Mouse (Mus musculus) kidney, postnatal 10 days (tissue): ENCODE results near the gene Hist2h4.
A peak's percentile ranks its signal among the peaks of the same experiment; 100 is the strongest.
"Not testable (repeated sequence)": the region's sequence is repeated elsewhere in the genome, so short reads cannot be mapped to it uniquely, and the experiment has no call there.

ENCODE experiments used
- DNase-seq: peaks from one replicate; pipeline ENCODE4 v3.0.0; 2021; ENCODE audit warnings: mixed read lengths

Gene Hist2h4

DNA sequence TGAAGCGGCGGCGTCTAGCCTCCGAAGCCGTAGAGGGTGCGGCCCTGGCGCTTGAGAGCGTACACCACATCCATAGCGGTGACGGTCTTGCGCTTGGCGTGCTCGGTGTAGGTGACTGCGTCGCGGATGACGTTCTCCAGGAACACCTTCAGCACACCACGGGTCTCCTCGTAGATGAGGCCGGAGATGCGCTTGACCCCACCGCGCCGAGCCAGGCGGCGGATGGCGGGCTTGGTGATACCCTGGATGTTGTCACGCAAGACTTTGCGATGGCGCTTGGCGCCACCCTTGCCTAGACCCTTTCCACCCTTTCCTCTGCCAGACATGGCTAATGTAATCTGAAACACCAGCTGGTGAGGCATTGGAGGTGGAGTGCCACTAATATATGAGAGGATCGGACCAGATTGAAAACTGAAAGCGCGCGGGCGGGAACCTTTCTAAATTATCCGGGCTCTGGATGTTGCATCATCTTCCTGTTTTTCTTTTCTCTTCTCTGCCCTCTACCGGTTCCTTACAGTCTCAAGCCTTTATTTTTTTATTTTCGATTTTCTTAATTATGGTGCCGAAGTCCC lies at the start of gene Hist2h4:
Gene Hist2h4 (minus strand): TSS at position 333 of the 572 bp plus-strand sequence.
- DNase-seq = peak; percentile 95

DNA sequence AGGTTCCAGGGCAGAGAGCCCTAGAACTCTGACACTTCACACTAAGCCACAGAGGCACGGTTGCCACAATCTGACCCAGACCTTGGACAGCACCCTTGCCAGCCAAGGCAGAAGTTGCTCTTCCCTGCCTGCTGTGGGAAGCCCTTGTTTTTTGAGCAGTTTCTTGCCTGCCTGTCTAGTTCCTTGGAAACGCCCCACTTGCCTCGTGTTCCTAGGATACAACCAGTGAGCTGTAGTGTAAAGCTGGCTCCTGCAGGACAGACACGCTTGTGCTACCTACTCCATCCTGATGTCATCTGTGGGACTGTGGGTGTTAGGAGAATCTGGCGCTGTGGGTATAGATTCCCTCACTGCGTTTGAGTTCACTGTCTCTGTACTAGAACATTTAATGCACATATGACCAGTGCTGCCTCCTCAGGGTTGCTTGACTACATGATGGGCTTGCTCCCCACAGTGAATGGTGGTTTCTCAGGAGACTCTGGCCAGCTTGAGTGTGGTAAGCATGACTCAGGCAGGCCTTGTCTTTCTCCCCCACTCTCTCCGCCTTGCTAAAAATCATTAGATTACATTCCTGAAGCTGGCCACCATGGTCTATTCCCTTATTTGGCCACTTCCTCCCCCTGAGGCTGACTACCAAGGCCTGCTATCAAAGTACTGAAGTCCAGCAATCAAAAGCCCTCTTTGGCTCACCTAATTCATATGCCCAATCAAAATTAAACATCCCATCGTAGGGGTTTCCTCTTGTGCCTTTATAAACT lies 49.4 kb upstream of the Hist2h4 start:
- DNase-seq = no peak

DNA sequence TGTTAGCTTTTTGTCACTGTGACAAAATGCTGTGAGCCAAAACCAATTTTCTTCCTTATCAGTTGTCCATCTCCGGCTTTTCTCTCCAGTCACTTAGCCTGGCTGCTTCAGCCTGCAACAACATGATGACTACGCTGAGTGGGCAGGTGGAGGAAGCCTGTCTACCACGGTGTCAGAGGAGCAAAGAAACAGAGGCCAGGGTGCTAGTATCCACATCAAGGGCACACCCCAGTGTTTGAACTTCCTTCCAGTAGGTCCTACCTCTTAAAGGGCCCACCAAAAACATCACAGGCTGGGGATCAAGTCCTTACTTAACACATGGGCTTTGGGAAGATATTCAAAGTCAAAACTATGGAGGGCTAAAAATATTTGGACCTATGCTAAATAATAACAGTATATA lies 46.3 kb upstream of the Hist2h4 start:
- no peak for DNase-seq

DNA sequence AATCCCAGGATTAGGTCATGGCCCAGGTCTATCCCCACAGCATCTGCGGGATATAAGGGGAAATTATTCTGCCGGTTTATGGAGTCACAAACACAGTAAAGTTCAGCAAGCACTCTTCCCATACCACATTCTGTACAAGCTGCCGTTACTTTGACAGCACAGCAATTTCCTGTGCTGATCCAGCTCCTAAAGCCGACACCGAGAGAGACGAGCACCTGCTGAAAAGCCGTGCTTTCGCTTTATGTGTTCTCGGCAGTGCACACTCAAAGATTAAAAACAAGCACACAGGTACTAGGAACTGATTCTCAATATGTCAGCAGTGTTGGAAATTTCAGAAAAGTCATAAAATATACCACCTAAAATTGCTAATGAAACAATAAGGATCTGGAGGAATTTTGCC lies 43.4 kb upstream of the Hist2h4 start:
- DNase-seq = no peak

- DNase-seq = no peak
These were observed 39.0 kb upstream of the Hist2h4 start for GRCm38 (mm10) chr3:96302076-96302475.

GRCm38 (mm10) chr3:96300706-96301529 lies 37.8 kb upstream of the Hist2h4 start:
- DNase-seq = no peak

DNA sequence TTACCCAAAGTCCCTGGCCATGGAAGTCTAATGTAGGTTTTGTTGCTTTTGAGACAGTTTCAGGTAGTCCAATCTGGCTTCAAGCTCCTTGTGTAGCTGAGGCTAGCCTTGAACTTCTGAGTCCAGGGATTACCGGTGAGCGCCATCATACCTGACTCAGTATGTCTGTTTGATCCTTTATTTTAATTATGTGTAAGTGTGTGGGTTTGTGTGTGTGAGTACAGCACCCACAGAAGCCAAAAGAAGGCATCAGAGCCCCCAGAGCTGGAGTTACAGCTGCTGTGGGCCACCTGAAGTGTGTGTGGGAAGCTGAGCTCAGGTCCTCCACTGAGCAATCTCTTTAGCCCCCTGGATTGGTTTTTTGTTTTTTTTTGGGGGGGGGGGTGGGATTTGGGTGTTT lies 36.5 kb upstream of the Hist2h4 start:
- DNase-seq = no peak

DNA sequence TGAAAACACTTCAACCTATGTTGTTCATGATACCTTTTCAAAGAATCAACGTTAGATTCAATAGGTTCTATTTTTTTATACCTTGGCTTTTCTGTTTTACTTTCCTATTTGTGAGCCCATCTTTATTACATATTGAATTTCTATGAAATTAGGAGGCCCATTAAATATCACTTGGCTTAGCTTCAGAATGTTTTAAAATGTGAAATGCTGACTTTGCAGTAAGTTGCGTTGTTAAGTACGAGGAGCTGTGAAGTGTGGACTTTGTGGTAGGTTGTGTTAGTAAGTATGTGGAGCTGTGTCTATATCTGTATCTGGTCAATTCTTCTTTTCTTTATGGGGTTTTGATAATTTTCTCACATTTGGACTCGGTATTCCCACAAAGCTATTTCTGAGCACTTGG lies 35.2 kb upstream of the Hist2h4 start:
- no peak for DNase-seq

GRCm38 (mm10) chr3:96293787-96294186 lies 30.7 kb upstream of the Hist2h4 start, which contains the start of gene Fcgr1:
Fcgr1 (minus strand) TSS chr3:96293969.
- no peak for DNase-seq

DNA sequence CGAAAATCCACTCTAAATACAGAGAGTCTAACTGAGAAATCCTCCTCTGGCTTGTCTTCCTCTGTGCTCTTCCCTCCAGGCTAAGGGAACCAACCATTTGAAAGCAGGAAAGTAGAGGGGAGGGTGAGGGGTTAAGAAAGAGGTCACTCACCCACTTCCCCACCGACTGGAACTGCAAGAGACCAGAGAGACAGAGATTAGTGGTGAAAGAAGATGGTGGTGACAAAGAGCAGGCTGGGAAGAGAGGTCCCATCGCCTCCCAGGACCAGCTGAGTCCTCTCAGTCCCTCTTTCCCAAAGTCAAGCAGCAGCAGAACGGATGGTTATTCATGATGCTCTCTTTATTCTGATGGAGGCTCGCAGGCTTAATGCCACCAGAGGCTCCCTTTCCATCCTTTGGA lies 30.3 kb upstream of the Hist2h4 start:
- no peak for DNase-seq

GRCm38 (mm10) chr3:96292641-96293040 lies 29.5 kb upstream of the Hist2h4 start:
- DNase-seq = no peak

DNA sequence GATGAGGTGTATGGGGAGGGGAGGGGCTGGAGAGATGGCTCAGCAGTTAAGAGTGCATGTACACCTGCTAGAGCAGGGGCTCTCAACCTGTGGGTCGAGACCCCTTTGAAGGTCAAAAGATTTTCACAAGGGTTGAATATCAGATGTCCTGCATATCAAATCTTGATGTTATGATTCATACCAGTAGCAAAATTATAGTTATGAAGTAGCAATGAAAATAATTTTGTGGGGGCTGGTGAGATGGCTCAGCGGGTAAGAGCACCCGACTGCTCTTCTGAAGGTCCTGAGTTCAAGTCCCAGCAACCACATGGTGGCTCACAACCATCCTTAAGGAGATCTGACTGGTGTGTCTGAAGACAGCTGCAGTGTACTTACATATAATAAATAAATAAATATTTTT lies 27.6 kb upstream of the Hist2h4 start:
- DNase-seq = not testable (repeated sequence)

DNA sequence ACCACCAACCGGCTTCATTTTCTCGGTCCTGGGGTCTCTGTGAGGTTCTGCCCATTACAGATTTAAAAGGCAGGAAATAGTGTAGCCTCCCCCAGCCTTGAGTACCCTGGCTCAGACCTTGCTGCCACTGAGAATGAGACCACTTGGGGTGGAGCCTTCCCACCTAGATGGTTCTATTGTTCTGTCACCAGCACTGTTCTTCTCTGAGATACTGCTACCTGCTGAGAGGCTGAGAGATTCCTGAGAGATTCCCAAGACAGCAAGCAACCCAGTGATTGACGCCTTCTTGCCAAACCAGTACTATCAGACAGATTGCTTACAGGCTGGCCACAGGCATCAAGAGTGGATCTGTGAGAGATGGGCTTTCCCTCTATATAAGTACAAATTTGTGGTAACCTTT lies 26.1 kb upstream of the Hist2h4 start:
- no peak for DNase-seq

- DNase-seq = not testable (repeated sequence)
These were observed 24.2 kb upstream of the Hist2h4 start for GRCm38 (mm10) chr3:96287334-96287733.

DNA sequence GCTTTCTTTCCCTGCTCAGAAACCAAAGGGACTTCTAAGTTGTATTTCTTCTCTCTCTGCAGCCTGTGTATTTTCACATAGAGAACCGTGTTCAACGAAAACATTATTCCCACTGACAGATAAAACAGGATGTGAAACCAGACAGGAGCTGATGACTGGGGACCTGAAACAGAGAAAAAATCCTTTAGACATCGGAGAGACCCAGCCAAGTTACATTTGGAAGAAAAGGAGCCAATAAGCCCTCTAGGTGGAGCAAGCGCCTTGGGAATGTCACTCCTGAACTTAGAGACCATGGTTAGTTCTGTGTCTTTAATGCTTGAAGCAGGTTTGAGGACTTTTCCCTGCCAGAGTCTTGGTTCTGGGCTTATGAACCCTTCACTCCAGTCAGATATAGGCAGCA lies 21.3 kb upstream of the Hist2h4 start:
- DNase-seq = peak; percentile 51

- DNase-seq = no peak
These were observed 17.5 kb upstream of the Hist2h4 start for GRCm38 (mm10) chr3:96280660-96281059.

DNA sequence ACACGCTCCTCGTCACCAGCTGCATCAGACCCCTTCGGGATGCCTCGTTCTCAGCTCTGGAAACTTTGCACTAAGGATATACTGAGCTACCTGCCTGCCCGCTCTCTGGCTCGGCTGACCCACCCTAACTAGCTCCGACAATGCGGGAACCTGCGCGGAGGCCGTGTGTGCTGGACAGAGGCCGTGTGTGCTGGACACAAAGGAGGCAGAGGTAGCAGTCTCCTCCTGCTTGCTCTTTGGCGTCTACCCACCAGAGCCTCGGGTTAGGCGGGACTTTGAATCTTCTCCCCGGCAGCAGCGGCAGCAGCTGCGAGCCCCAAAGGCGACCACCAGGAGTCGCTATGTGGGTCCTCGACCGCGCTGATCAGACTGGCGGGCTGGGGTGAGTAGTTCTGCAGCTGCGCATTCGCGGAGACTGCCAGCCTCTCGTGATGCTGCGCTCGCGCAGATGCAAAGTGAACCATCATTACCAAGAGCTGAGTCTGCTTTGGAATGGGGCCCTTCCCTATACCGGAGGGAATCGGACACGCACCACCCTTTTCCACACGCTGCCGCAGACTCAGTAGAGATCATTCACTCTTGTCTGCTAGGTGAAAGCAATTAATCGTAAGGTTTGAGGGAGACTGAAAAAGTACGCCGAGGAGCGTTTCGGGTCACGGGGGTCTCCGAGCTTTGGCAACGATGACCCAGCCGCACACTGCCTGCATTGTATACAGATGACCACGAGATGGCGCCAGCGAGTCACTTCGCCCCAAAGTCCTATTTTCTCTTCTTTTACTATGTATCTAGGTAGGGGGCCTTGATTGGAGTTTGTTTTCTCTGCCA lies 14.9 kb upstream of the Hist2h4 start:
- peak; percentile 95 for DNase-seq

DNA sequence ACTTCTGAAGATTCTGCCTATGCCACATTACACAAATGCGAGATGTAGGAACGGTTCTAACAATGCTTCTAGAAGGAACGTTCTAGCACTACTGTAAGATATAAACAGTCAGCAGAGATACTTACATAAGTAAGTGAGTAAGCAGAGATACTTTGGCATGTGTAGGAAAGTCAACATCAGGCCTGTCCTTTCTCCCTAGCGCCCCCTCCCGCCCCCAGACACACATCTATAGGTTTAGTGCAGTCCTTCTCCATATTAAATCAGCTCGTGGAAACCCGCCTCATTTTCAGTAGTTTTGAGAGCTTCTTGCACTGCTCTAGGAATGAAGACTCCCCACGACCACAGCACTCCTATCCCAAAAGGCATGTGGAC lies 14.3 kb upstream of the Hist2h4 start:
- DNase-seq = peak; percentile 62

DNA sequence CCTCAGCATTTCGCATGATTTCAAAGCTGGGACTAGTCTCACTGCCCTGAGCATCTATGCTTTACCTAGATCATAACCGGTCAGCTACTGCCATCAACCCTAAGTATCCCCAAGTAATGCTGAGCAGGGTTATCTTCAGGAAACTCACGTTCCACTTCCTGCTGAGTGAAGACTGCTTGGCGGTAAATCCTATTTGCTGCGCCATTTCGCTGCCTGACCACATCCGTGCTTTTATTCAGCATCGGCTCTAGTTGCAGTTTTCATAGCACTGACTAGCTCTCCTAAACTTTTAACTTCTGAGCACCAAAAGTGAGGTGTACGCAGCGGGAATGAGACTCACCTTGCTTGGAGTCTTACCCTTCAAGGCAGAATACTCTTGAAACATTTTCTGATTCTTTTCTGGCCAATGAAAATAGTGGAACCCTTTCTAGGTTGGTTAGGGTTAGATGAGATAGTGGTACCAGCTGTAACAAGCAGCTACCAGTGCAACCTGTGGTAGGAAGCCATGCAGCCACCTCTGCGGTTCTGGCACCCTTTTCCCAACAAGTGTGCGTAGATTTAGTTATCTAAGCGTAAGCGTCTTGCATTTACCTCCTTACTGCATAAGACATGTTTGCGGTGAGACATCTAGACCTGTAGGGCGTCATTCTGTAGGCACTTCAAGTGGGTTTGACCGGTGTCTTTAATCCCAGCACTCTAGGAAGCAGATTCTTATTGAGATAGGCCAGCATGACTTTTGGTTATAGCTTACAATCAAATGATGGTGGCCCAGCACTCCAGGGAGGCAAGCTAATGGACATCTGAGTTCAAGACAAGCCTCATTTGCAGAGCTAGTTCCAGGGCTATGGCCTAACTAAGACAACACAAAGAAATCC lies 10.7 kb upstream of the Hist2h4 start:
- no peak for DNase-seq

- peak; percentile 93 for DNase-seq
These were observed 6.7 kb upstream of the Hist2h4 start, which contains the start of gene Hist2h2bb for GRCm38 (mm10) chr3:96269511-96270474. Hist2h2bb (plus strand) TSS chr3:96269752.
